Mouse (Mus musculus) layer of hippocampus, postnatal 36 days (tissue): ENCODE results near the gene Pip4k2b. TPM values are rescaled to one million over a fixed set of nuclear protein-coding genes. Genes with fewer than 3 reads are reported as not detected.
"Not testable (repeated sequence)": the region's sequence is repeated elsewhere in the genome, so short reads cannot be mapped to it uniquely, and the experiment has no call there.

Source experiments
- DNase-seq, 2 experiments: peaks; one replicate each; pipeline ENCODE4 v3.0.0; 2022
- total RNA-seq, 2 experiments: library from RNA; stranded (reverse); gene quantifications; 2 replicates each; pipeline ENCODE4 v1.2.3; 2021

Gene Pip4k2b
- total RNA-seq, 2 experiments from 2014 or later, result 109 to 112 TPM

DNA sequence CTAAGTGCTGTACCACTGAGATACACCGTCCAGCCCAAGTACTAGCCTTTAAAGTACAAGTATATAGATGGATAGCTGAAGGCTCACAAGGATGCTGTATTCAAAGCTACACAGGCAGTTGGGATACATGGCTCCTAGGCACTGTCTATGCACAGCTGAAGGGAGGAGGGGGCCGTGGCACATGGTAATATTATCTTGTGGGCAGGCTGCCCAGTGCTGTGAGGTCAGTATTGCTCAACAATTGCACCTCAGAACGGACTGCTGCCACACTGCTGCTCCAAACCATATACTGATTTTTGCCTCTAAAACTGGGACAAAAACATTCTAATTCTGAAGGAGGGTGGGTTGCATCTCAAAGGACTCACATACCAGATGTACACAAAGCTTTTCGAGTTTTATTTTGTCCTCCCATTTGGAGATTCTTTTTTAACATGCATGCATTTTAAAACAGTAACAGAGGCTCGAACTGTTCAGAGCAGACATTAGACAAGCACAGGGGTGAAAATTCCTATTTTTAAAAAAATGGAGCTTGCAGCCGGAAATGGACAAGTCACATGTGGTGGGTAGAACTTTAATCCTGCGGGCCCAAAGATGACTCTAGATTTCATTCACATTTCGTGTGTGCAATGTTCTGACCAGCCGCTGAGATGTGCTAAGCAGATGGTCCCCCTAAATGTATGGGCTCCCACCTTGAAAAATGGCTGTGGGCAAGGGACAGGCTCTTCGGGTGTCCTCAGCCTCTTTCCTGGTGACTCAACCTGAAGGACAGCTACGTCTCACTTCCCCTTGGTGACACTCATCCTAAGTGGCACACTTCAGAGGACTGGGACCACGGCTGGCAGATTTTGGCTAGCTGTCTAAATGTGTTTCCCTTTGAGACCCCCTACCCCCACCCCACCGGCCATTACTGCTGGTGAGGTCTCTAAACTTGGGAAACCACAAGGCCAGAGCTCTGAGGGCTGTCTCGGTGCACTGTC is 29.4 kb downstream of the Pip4k2b start:
- no peak for DNase-seq

DNA sequence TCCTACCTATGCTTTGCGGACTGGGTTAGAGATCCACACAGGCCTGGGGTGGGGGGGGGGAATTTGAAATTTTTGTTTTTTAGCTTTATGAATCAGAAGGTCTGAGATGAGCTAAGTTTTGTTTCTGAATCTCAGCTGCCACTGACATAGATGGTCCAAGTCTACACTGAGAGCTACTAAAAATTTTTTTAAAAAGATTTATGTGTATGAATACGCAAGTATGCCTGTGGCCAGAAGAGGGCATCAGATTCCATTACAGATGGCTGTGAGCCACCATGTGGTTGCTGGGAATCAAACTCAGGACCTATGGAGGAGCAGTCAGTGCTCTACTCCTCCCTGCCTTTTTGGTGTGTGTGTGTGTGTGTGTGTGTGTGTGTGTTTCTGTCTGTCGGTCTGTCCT is 30.1 kb downstream of the Pip4k2b start:
- DNase-seq, result no peak

DNA sequence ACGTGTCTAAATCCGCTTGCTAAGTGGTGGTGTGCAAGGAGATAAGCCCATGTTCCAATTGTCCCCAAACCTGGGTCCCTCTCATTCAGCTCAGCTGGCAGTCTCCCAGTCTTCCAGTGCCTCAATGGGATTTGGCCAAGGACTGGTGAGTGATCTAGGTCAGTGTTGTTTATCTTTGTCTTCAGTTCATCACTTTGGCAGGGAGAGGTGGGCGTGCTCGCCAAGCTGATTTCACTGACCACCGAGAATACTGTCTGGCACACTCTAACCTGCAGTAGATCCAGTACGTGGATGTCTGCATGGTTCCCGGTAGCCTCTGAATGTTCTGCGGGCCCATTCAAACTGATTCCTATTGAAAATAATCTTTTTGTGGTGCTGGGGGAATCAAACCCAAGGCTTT is 30.6 kb downstream of the Pip4k2b start:
- DNase-seq, result no peak

DNA sequence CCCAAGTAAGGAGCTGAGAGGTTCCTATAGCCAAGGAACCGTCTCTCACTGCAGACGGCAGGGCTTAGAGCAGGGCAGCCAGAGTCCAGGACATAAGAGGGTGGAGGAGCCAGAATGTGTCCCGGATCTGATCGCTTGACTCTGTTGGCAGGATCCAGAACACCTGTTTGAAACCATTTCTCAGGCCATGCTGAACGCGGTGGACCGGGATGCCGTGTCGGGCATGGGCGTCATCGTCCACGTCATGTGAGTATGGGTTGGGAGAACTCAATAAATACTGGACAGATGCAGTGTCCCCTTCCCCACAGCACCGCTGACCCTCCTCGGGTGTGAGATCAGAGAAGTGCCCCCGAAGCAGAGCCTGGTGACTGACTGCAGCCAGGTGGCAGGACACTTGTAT is 32.2 kb downstream of the Pip4k2b start:
- no peak for DNase-seq

DNA sequence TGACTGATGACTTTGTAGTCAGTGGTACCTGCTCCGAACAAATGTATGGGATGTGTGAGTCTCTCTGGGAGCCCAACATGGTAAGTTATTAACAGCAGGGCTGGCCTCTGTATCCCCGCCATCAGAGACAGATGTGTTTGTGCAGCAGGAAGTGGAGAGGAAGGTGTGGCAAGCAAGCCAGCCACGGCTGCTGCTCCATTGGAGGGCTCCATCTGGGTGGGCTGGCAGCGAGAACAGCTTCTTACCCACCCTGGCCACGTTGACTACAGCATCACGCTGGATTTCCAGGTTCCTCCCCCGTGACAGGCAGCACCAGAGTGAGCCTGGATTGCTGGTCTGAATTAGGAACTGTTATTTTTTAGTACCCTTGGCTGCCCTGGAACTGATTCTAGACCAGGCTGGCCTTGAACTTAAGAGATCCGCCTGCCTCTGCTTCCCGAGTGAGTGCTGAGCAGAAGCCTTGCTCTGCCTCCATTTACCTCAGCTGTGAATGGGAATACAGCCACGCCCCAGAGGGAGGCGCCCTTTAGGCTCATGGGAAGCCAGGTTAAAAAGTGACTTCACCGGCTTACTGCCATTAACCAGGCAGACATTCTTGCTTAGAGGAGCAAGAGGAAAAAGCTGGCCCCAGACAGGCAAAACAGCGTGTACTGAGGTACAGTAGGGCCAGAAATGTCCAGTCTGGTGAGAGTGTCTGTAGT is 33.2 kb downstream of the Pip4k2b start:
- no peak for DNase-seq

DNA sequence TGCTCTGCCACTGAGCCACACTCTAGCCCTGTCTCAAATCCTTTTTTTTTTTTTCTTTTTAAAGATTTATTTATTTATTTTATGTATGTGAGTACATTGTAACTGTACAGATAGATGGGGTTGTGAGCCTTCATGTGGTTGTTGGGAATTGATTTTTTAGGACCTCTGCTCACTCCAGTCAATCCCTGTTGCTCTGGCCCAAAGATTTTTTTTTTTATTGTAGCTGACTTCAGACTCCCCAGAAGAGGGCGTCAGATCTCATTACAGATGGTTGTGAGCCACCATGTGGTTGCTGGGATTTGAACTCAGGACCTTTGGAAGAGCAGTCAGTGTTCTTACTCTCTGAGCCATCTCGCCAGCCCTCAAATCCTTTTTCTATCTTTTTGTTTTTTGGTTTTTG is 34.4 kb downstream of the Pip4k2b start:
- DNase-seq, result not testable (repeated sequence)

DNA sequence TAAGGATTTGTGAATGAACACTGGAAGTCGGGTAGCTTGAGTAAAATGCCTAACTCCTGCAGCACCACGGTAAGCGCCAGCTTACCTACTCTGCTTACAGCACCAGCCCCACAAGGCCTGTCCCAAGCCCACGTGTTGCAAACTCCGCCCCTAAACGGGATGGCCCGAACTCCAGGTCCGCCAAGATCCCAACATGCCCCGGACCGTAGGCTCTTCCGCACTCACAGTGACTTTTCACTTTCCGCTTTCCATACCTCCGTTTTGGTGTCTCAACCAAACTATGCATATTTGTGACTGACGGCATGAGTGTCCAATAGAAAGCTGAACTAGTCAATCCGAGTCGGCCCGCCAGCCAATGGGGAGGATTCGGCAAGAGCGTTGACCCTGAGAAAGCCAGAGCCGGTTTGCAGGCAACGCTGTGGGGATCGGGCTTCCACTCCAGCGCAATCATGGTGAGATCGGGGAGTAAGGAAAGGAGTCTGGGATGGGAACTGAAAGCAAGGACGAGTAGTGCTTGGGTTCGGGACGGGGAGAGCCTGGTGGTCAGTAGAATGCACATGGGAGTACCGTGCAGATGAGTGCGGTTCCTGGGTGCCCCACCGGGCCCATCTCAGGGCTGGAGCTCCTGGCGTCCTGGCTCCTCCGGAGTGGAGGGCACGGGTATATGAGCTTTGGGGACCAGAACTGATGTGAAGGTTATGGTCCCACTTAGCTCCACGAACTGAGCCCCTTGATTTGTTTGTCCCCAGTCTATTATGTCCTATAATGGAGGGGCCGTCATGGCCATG is 41.3 kb downstream of the Pip4k2b start, which contains the start of gene Psmb3:
Gene Psmb3 (plus strand): TSS at position 361 of the 788 bp plus-strand sequence.
- DNase-seq, result peak; percentile 97 to 99

DNA sequence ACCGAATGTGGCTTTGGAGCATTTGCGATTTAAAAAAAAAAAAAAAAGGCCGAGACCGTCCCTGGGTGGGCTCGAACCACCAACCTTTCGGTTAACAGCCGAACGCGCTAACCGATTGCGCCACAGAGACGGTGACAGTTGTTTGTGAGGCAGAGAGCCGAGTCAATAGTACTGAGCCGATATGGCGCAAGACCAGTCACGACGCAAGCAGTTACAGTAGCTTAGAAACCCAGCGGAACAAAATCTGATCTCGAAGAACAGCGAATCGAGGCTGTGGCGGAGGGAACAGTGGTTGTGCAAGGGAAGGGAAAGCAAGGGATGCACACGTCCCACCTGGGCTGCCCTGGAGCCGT is 42.1 kb downstream of the Pip4k2b start:
- peak; percentile 87 to 91 for DNase-seq

DNA sequence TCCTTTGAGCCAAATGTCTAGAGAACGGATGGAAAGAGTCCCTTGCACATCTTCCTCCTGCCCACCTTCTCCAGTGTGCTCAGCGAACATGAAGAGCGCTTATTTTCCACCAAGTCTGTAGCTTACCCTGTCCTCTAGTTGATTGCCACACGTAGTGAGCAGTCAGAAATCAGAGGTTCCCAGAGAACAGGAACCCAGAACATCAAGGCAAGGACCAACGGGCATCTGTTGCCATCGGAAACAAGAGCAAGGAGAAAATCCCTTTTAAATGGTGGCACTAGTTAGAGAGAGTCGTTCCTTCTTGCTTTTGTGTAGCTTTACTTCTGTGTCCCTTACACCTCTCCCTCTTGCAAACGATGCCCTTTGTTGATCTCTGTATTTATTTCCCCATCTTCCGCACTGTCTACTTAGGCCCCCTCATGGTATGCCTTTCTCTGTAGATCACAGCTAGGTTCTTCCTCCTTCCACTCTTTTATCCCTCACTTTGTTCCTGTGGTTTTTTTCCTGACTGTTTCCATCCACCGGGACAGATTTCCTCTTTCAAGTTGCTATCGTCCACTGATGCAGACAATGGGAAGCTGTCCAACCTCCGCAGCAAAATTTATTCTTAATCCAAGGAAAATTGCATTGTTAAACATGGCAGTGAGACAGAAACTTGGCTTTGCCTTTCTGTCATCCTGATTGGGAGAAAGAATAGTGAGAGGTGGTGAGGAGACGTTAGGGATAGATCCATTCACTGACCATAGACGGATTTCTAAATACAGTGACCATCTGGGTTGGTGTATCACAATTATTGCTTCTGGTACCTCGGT is 42.7 kb downstream of the Pip4k2b start:
- DNase-seq, result no peak

DNA sequence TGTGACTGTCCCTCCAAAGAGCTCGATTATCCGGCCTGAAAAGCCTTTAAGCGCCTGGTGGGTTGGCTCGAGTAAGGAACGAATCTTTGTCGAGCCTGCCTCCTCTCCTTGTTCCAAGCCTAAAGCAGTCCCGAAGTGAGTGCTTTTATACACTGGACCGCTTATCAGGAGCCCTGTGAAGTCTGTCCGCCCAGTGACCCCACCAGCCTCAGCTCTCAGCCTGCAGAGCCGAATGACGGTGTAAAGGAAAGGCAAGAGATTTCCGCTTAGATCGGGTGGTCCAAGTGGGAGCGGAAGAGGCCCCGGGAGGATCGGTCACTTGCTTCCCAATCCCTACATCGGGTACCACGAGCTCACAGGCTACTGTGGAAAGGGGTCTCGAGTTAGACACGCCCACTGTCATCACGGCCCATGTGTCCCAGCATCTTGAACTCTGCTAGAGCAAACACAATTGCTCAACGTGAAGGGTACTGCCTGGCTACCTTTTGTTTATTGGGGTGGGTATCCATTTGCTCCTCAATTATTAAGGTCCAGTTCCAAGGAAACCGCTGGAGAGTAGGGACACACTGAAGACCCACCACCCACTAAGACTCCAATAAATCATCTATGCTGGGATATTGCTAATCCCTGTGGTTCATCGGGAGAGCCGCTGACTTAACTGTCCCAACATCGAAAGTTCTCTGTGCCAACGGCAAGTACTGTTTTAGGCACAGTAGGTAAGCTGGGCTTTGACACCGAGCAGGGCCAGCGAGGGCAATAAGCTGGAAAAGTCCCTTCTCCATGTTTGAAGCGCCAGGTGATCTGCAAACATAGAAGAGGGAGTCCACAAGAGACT is 43.5 kb downstream of the Pip4k2b start:
- DNase-seq, result no peak

DNA sequence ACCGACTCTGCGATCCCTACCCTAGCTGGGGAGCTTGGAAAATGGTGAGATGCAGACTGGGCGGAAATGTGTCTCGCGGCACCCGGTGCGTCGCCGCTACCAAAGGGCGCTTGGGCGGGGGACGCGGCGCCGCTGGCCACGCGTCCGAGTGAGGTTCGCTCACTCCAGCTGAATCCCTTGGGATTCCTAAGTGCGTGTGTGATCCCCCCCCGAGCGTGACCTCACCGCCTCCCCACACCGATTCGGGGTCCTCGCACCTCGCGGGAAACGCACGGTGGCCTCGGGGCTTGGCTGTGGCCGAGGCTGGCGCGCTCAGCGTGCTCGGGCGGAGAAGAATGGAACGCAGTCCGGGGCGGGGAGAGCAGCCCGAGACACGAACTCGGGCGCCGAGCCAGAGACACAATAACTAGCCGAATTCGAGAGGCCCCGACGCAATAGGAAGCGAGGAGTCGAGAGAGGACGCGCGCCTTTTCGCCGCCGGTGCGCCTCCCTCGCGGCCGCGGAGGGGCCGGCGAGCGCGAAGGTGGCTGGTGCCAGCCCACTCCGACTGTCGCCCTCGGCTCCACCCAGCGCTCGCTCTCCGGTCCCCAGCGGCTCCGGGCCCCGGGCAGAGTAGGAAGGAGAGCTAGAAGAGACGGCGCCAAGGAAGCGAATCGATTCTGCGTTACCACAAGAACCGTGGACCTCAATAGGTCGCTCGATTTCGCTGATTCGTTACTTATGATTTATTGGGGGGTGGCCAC is 44.3 kb downstream of the Pip4k2b start, which contains the start of gene Pcgf2:
Gene Pcgf2 (minus strand): TSS at position 495 of the 743 bp plus-strand sequence.
- DNase-seq, result peak; percentile 53 to 58

DNA sequence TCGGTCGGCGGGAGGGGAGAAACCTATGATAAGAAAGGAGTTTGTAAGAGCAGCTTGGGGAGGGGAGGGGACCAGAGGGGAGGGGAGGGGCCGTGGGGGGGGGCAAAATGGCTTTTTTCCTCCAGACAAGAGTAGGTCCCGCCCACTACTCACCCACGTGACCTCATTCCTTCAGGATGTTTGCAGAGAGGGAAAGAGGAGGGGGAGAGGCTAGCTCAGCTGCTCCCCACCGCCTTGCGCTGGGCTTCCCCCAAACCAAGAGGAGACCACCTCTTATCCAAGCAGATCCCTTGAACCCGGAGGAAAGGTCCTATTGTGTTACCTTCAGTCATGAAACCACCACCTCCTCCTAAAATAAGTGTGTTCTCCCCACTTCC is 44.9 kb downstream of the Pip4k2b start:
- DNase-seq, result peak; percentile 60 to 66

DNA sequence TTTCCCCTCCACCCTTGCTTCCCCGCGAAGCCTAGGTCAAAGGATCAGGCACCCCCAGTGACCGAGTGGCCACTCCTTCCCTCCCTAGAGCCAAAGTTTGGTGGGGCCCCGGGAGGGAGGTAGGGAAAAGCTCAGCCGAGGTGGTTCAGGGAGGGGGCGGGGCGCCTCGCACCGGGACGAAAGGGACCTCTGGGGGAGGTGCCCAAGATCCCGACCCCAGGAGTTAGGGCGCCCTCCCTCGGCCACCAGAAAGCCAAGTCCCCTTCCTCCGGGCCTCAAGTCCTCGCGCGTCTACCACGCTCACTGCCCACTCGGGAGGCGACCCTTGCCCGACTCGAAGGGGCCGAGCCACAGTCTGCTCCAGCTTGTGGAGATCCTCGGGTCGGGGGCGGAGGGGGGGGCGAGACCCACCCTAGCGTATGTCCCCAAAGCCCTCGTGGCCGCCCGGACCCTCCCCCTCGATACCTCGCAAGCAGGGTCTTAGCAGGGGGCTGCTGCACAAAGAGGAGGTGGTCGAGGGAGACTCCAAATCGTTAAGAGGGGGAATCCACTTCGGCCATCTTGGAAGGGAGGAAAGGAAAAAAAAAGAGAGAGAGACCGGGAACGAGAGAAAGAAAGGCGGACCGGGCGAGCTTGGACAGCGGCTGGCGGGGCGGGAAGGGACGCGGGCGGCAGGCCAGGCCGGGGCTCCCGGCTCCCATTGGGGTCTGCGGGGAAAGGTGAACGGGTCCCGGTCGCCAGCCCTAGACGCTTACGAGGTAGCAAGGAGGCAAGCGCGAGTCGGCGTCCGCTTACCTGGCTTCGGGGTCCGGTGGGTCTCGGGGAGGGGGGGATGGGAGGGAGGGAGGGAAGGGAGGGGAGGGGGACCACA is 45.5 kb downstream of the Pip4k2b start:
- peak in 1 of 2 experiments; percentile 51 for DNase-seq

DNA sequence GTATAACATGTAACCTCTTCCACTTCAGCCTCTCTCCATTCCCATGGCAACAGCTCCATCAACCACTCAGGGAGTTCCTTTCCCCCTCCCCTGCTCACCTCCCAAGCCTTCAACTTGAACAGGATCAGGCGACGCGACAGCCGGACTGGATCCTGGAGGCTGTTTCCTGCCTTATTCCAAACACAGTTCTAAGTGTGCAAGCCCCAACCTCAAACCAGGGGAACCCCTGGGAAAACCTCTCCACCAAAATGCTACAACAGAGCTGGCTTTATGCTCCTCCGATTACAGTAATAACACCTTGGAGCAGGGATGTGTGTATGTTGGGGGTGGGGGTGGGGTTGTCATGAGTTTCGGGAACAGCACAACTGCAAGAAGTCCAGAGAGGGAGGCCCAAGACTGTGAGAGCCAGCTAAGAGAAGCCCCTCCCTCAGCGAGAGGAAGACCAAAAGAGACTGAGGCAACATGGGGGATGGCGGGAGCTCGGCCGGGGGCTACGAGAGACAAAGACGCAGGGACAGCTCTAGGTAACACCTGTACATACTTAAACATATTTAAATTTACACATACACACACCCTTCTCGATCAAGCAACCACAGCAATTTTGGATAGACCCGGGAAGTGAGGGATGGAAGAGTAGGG is 46.5 kb downstream of the Pip4k2b start:
- DNase-seq, result no peak

DNA sequence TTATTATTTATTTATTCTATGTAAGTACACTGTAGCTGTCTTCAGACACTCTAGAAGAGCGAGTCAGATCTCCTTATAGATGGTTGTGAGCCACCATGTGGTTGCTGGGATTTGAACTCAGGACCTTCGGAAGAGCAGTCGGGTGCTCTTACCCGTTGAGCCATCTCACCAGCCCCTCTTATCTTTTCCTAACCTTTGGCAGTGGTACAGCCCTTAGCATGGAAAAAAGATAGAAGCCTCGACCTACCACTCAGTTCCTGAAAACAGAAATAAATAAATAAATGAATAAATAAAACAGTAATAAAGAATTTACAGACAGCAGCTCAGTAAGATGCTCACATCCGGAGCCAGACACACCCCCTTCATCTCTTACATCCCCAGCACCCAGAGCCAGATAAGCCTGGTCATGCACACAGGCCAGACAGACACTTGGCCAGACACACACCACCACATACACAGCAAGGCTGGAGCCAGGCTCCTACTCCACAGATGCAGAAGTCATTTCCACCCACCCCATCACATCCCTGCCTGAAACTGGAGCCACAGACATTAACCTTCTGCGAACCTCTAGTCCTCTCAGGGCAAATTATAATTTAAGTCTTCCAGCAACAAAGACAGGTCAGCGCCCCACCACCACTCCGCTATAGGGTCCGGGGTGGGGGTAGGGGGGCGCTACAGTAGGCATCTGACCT is 47.2 kb downstream of the Pip4k2b start:
- DNase-seq, result no peak

DNA sequence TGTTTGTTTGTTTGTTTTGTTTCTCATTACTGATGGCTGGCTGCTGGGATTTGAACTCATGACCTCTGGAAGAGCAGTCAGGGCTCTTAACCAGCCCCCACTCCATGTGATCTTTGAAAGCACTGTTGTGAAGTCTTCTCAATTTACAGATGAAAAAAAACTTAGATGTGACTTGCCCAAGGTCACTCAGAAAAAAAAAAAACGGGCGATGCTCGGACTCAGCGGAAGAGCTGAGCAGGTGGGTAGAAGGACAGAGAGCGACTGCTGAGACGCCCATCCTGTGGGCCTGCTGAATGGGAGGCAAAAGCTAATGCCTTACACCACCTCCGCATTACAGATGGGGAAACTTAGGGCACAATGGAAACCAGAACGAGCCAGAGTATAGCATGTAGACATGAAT is 47.8 kb downstream of the Pip4k2b start:
- DNase-seq, result no peak

DNA sequence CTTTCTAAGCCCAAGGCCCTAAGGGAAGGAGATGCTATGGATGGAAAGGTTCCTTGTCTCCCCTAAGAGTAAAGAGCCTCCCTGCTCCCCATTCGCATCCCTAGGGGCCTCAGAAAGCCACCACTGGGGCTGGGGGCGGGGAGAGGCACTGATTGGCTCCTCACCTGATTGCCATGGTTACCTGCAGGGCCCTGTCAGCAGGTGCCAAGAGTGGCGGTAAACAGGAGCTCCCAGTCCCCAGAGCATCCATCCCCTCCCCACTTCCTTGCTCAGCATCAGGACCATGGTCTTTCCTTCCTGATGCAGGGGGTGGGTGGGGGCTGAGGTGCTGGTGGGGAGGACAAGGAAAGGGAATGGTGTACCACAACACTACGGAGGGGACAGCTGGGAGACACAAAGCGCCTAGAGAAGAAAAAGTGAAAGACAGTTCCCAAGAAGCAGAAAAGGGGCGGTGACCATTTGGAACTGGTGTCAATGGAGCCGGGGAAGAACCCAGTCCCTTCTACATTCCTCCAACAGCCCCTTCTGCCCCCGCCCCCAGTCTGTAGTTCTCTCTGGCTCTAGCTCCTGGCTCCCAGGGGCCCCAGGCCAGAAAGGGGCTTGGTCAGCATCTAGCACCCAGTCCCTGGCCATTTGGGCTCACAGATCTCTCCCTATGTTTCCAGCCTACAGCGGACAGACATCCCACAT is 48.6 kb downstream of the Pip4k2b start:
- DNase-seq, result no peak
